22 mouse cellular contexts compared by ENCODE assay signal in genomic region chr6:144691298-144692041, GRCm38 (mm10).
DNase-seq lines count a peak whose midpoint lies in the region; TF ChIP-seq lines count a peak whose summit lies in the region.
"Had no signal": no experiment of that assay in that cellular context is flagged by ENCODE, and none has a peak within 500 bp of the region (broad histone marks: within the 10 kb centered on the region; RNA-seq: fewer than 3 reads in every experiment).

No protein-coding gene starts in this region.

- DNase-seq in gastrocnemius, adult 2 months: no peak
- DNase-seq in gastrocnemius, postnatal 36 days: no peak
- DNase-seq in kidney, postnatal 14 days: peak; percentile 25
- no peak for DNase-seq in kidney, postnatal 10 days
- DNase-seq in lung, postnatal 10 days: peak; percentile 49
- DNase-seq in lung, postnatal 4 days: no peak
- DNase-seq in ovary, postnatal 14 days (ENCODE audit: low spot score): no peak
- DNase-seq: adrenal gland, postnatal 14 days; cerebellum, adult 18-20 months; cerebellum, postnatal 10 days; kidney, adult 8-10 months; layer of hippocampus, postnatal 36 days; left cerebral cortex, postnatal 4 days; liver, postnatal 0 days; right cerebral cortex, postnatal 4 days had no signal

- peak overlapping the region; percentile 57 for H3K27ac ChIP-seq in gastrocnemius, adult 2 months
- H3K27ac ChIP-seq: heart, embryonic 15.5 days; liver, embryonic 12.5 days; midbrain, embryonic 12.5 days; neural tube, embryonic 12.5 days had no signal

- intact Hi-C loops in gastrocnemius, adult 2 months (cut with DNase I): no loop called here
- intact Hi-C loops in gastrocnemius, postnatal 36 days (cut with DNase I): no loop called here

- no peak for TF ChIP-seq CTCF in gastrocnemius, adult 2 months (IDR thresholded peaks at IDR 0.05)

- H3K4me3 ChIP-seq in gastrocnemius, adult 2 months: no peak overlapping the region
- H3K4me3 ChIP-seq: erythroblast, embryonic 14.5 days; heart, embryonic 15.5 days; liver, embryonic 12.5 days; megakaryocyte, embryonic 14.5 days; midbrain, embryonic 12.5 days; myocyte; neural tube, embryonic 12.5 days had no signal

Comparison
In these comparisons a context has a peak if more than half of its experiments do, and no peak if none do; other contexts are left out.
1. DNase-seq: peak in kidney, postnatal 14 days (single experiment) and lung, postnatal 10 days (single experiment); none in gastrocnemius, adult 2 months (single experiment), gastrocnemius, postnatal 36 days (0 of 2), kidney, postnatal 10 days (single experiment), lung, postnatal 4 days (0 of 2) and ovary, postnatal 14 days (single experiment).